Mouse (Mus musculus) brain, embryonic 14.5 days (tissue): ENCODE measurements around the gene Sec22c. TPM values are rescaled to one million over a fixed set of nuclear protein-coding genes. Genes with fewer than 3 reads are reported as not detected.

Experiments
- DNase-seq: peaks from one replicate; pipeline ENCODE4 v3.0.0-alpha.2; 2011; ENCODE audit warnings: low read depth
- CTCF ChIP-seq: fragments of 200-500 bp; IDR thresholded peaks from 2 replicates; pipeline ENCODE4 v1.5.1; 2012; ENCODE audit warnings: inconsistent platforms, mild to moderate bottlenecking, moderate library complexity, borderline replicate concordance; ENCODE audit not compliant: insufficient read depth, insufficient read length; ENCODE audit errors: extremely low read depth
- POLR2A ChIP-seq: fragments of 200-500 bp; IDR thresholded peaks from 2 replicates; pipeline ENCODE4 v1.6.1; 2012; ENCODE audit warnings: mild to moderate bottlenecking, inconsistent platforms, borderline replicate concordance; ENCODE audit not compliant: poor library complexity, insufficient read depth, insufficient read length, severe bottlenecking; ENCODE audit errors: extremely low read depth
- polyA plus RNA-seq: library from polyadenylated mRNA; depleted of rRNA; stranded (reverse); fragments of >200 nt; gene quantifications from 2 replicates; pipeline ENCODE4 v1.2.3, GENCODE M21; 2012; rRNA removed

Gene Sec22c
- polyA plus RNA-seq, 1 experiment, result 25.2 TPM

DNA sequence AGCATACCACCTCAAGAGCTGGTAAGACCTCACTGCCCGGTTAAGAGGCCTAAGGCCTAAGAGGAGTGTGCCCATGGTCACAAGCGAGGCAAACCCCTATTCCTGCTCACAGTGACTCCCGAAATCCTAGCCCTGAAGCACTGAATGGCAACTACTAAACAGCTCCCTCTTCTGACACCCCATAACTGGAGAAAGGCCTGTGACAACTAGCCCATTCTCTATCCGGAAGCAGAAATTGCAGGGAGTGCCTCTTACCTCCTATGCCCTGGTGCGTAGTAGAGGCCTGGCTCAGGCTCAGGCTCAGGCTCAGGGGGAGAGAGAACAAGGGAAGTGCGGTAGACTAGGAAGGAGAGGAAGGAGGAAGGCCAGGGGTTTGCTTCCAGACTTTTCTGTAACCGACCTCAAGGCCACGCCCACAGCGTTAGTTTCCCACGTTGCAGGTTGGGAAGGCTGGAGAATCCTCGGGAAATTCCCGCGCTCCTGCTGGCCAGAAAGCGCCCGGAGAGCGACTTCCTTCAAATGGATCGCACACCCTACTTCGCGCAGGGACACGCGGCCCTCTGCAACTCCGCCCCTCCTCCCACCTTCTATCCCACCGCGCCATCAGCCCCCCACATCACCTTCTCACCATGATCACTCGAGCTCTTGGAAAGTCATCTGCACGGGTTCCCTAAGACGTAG is 63.9 kb downstream of the Sec22c start:
- DNase-seq, result no peak
- no peak for TF ChIP-seq CTCF
- no peak for TF ChIP-seq POLR2A

DNA sequence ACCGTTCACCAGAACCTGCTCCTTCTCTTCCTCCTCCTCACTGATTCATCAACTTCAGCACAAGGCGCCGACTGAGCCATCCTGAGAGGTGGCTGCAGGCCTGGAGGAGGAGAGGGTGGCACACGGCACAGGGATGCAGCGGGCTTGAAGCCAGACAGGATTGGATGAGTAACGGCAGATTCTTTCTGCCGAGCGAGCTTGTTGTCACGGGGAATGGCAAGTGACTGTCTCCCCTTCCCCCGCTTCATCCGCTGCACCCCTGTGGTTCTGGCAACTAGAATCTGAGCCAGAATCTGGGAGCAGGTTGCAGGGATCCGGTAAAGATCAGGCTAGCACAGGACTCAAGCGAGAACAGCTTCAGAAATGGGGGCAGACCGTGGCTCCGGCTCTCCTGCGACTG is 65.5 kb downstream of the Sec22c start:
- TF ChIP-seq POLR2A (no peak), CTCF (no peak)
- peak; percentile 18 for DNase-seq

GRCm38 (mm10) chr9:121635835-121636576 is 69.3 kb downstream of the Sec22c start:
- DNase-seq, result no peak
- no peak for TF ChIP-seq POLR2A
- no peak for TF ChIP-seq CTCF

DNA sequence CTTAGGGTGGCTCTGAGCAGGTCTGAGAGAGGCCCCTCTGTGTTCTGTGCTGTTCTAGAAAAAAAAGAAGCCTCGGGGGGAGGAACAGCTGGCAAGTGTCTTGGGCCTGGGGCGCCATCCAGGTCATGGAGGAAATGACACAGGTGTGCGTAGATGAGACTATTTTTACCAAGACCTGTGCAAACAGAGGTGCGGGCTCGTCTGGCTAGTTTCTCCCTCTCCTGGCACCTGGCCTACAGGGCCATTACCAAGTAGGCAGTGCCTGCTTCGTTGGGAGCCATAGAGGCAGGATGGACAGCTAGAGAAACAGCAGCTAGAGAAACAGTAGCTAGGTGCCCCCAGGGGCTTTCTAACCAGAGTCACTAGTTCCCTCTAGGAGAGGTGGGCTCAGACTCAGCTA is 72.0 kb downstream of the Sec22c start:
- no peak for DNase-seq
- TF ChIP-seq CTCF (no peak), POLR2A (no peak)

DNA sequence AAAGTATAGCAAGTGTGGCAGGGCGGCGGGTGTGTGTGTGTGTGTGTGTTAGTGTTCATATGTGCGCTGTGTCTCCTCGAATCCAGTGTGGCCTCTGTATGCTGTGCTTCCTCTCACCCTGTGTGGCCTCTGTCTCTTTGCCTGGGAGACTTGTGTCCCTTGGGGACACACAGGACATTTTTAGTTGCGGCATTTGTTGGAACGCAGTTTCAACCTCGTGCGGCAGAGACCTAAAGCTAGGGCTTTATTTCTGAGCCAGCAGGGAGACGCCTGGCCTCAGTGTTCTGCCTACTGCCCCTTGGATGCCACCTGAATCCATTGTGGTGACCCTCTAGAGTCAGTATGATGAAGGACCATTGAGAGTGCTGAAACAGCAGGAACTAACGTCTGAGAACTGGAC is 72.4 kb downstream of the Sec22c start:
- no peak for DNase-seq
- TF ChIP-seq CTCF, result no peak

DNA sequence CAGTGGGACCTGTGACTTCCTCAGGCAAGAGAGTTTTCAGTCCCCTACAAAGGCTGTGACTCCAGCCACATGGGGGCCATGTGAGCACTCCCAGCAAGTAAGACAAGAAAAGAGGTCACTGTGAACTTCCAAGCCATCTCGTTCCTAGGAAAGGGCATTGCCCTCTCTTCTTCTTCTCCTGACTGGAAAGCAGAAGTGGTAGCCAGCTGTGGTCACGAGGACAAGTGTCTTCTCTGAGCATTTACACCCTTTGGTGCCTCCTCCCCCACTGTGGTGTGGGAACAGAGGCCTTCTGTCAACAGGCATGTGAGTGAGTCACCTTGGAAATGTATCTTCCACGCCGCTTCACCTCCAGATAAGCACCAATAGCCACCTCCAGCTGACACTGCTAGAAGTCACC is 73.3 kb downstream of the Sec22c start:
- no peak for TF ChIP-seq CTCF
- no peak for TF ChIP-seq POLR2A
- DNase-seq, result no peak

GRCm38 (mm10) chr9:121630627-121631026 is 74.7 kb downstream of the Sec22c start:
- TF ChIP-seq POLR2A (no peak), CTCF (no peak)
- DNase-seq, result peak; percentile 10

Other genes with a start within 250 kb of the Sec22c start
- gene Cck, start 209.8 kb downstream of the Sec22c start, polyA plus RNA-seq, result 34.1 and 38.6 TPM in 2 replicates
- gene Lyzl4, start 63.4 kb downstream of the Sec22c start, polyA plus RNA-seq, result not detected in 2 replicates
- gene Vipr1, start 62.8 kb downstream of the Sec22c start, polyA plus RNA-seq, result 0.38 and 0.63 TPM in 2 replicates
- 65.3 and 71.1 TPM in 2 replicates for gene Ss18l2, start 4.8 kb upstream of the Sec22c start, polyA plus RNA-seq
- gene Nktr, start 13.7 kb upstream of the Sec22c start, polyA plus RNA-seq, result 165 and 197 TPM in 2 replicates
- 38.8 and 51.4 TPM in 2 replicates for gene Zfp651, start 53.8 kb upstream of the Sec22c start, polyA plus RNA-seq
- 0.55 and 0.72 TPM in 2 replicates for gene Klhl40, start 72.1 kb upstream of the Sec22c start, polyA plus RNA-seq
- gene Hhatl, start 87.0 kb upstream of the Sec22c start, polyA plus RNA-seq, result 0.40 and 0.49 TPM in 2 replicates
- gene Ccdc13, start 134.0 kb upstream of the Sec22c start, polyA plus RNA-seq, result 2.7 and 2.9 TPM in 2 replicates
- 42.6 and 43.8 TPM in 2 replicates for gene Higd1a, start 152.9 kb upstream of the Sec22c start, polyA plus RNA-seq
- 2.1 TPM in 2 replicates for gene Ackr2, start 192.9 kb upstream of the Sec22c start, polyA plus RNA-seq
- not detected in 2 replicates for gene Cyp8b1, start 210.8 kb upstream of the Sec22c start, polyA plus RNA-seq
- 1.0 and 1.6 TPM in 2 replicates for gene Fam198a, start 245.5 kb upstream of the Sec22c start, polyA plus RNA-seq